Mouse (Mus musculus) urinary bladder, postnatal 10 days (tissue): Measurements from ENCODE around the gene Tdo2.

Experiments used
- DNase-seq: peaks from one replicate; pipeline ENCODE4 v3.0.0; 2022; ENCODE audit warnings: low spot score

Gene Tdo2

DNA sequence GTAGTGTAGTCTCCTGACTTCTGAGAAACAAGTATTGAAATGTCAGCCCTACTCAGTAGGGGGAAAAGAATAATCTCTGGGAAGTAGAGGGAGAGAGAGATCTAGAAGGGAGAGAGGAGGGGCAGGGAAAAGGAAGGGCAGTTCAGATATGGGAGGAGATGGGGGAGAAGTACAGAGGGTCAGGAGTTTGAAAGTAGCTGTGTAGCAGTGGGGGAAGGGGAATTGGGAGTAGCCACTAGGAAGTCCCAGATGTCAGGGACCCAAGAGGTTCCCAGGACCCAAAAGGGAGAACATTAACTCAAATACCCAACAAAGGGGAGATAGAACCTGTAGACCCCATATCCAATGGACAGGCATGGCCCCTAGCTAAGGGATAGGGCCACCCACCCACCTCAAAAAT is at the start of gene Tdo2:
Gene Tdo2, minus strand, starts transcription at position 101 of the 400 bp plus-strand sequence.
- no peak for DNase-seq

DNA sequence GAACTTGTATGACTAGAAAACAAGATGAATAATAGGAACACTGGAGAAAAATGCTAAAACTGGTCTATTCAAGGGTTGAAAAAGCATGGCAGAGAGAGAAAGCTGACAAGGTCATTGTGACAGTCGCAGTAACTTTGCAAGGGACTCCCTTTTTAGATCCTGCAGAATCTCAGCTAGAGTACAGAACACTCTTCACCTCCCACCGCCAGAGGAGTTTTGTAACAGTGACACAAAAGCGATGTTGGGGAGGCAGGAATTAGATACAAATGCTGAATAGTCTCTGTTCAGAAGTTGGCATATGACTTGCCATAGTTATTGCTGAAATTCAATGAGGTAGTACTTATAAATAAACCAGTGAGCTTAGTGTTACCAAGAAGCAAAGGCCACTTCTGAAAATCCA is 47.1 kb upstream of the Tdo2 start:
- no peak for DNase-seq

DNA sequence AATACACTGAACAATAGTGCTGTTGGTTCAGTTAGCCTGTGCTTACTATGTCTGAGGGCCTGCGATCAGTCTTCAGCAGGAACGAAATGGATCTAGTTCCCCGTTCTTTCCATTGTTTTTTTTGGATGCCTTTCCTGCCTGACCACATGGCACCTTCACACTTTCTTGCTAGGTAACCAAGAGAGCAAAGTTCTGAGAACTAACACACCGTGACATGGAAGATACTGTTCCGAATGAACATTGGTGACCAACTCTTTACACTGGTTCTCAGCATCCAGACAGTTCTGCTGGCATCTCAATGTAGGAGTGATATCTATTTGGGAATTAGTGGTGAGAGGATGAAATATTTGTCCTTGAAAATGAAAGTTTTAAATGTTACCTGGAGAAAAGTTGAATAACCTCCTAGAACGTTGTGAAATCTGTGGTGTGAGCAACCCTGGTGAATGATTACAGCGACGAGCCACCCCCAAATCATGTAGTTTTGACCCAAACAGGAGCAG is 46.5 kb upstream of the Tdo2 start:
- no peak for DNase-seq

DNA sequence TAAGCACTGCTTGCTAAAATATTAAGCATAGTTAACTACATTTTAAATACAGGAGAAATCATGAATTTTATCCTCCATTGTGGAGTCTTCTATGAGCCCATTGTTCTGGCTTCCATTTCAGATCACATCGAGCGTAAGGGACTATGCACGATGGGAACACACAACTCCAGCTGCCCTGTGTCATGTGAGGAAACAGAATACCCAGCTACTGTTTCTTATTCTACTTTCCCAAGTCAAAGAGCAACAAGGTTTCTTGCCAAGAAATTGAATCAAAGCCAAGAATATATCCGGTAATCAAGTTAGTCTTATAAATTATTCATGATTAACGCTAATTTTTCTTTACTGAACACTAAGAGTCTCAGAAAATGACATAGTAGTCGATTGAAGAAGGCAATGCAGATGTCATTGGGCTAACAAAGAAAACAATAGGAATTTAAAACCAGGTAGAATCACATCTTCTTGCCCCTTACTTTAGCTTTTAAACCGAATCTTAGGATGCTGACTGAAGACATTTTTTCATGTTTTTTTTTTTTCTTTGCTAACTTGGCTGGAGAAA is 38.2 kb upstream of the Tdo2 start:
- no peak for DNase-seq

DNA sequence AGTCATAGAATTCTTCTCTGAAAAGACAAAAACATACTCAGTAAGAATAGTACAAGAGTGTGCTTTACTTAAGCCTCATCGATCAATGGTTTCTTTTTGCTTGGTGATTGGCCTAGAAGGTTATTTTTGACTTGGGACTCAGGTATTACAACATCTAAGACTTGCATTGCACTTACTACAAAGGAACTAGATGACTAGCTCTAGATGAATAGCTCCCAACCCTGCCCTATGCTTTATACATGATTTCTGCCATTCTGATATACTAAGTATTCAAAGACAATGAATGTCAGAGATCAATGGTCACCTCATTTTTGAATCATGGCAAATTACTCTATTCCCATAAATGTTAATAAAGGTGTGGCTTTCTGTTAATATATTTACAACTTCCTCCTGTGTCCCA is 31.0 kb upstream of the Tdo2 start:
- DNase-seq: no peak

DNA sequence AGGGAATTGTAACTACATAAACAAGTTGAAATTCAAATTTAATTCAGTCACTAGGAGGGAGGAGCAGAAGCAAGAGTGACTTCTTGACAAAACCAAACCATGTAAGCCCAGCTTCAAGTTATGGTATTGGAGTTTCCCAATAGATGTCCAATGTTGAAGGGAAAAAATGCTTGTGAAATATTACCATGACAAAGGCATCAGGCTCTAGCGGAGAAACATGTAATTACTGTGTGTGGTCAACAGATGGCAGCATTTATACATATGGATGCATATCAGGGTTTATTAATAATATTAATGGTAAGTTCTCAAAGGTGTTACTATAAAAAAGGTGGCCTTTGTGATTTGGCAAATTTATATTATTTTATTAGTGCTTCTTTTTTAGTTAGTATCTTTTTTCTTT is 20.0 kb upstream of the Tdo2 start:
- no peak for DNase-seq

GRCm38 (mm10) chr3:81995371-81995770 is 19.4 kb upstream of the Tdo2 start:
- no peak for DNase-seq

DNA sequence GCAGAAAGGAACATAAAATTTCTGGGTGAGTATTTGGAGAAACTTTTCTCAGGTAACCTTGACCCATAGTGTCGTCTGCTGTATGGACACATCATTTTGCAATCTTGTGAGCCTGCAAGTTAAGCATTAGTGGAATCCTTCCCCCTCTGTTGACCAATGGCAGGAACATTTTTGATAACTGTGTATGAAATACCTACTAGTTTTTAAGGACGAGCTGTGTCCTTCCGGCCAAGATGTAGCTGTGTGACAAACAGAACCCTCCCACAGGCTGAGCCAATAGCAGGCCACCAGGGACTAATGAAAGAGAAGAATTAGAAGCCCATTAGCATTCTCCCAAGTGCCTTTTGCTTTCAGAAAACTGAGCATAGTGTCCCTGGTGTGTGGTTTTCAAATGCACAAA is 14.5 kb upstream of the Tdo2 start:
- DNase-seq: no peak

- DNase-seq: no peak
Observed at GRCm38 (mm10) chr3:81989692-81990141, 13.7 kb upstream of the Tdo2 start.

- no peak for DNase-seq
Observed at GRCm38 (mm10) chr3:81987628-81988027, 11.6 kb upstream of the Tdo2 start.

DNA sequence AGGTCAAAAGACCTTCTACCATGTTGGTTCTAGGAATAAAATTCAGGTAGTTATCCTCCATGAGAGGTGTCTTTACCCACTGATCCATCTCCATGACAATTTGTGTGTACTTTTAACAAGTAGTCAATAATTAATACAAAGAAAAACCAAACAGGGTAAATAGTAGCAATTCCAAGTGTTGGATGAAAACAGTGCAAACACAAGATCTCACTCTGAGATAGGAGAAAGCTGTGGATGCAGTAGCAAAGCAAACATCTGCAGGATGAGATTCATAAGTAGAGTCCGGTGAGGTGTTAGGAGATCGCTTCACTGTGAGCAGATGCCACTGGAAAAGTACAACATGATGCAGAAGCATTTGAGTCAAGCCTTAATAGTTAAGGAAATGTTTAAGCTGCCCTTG is 10.1 kb upstream of the Tdo2 start:
- no peak for DNase-seq

GRCm38 (mm10) chr3:81985100-81985499 is 9.1 kb upstream of the Tdo2 start:
- DNase-seq: no peak

DNA sequence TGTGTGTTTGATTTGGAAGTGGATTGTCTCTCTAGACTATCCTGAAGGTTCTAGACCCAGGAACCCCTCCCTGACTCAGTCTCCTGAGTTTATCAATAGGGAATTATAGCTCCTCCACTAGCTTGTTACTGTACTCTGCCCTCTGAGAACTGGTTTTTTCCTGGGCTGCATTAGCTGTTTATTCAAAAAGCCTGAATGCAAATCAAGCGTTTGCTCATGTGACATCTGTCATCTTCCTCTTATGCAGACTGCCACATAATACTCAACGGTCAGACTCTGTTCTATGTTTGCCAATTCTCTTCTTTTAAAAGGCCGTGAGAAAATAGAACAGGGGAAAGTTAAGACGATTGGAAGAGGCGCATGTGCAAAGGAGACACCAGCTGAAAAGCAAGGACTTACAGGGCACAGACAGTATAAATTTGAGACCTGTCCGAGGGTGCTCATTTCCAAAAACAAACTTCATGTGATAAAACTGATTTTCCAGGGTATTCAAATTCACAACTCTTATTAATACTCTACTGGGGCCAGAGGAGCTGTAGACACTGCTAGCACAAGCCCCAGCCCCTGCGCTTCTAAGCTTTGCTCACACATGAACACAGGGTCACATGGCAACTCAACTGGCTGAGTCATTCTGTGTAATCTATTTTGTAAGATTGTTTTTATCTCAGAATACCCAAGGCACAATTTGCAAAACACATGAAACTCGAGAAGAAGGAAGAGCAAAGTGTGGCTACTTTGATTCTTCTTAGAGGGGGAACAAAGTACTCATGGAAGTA is 7.3 kb upstream of the Tdo2 start:
- DNase-seq: no peak

- DNase-seq: no peak
Observed at GRCm38 (mm10) chr3:81981990-81982389, 6.0 kb upstream of the Tdo2 start, which contains the start of gene Asic5. Gene Asic5, plus strand, starts transcription at chr3:81982290.

DNA sequence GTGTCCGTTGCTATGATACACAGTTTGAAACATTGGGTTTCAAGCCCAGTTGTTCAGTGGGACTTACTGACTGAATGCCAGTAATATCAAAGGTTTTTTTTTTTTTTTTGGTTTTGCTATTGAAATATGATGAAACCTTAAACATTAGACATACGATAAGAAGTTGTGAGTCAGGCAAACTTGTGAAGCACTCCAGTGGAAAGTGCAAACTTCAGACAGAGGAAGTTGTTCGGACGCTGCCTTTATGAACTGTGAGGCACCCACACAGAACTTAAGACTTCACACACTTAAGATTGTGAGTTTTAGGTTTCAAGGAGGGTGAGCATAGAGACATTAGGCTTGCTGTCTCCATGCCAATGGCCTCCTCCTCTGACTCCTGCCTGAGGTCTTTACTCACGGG is 5.6 kb upstream of the Tdo2 start:
- DNase-seq: no peak

- no peak for DNase-seq
Observed at GRCm38 (mm10) chr3:81975607-81976006, 395 bp downstream of the Tdo2 start.

- DNase-seq: no peak
Observed at GRCm38 (mm10) chr3:81964596-81964995, 11.4 kb downstream of the Tdo2 start.

GRCm38 (mm10) chr3:81963768-81964167 is 12.2 kb downstream of the Tdo2 start:
- DNase-seq: no peak

DNA sequence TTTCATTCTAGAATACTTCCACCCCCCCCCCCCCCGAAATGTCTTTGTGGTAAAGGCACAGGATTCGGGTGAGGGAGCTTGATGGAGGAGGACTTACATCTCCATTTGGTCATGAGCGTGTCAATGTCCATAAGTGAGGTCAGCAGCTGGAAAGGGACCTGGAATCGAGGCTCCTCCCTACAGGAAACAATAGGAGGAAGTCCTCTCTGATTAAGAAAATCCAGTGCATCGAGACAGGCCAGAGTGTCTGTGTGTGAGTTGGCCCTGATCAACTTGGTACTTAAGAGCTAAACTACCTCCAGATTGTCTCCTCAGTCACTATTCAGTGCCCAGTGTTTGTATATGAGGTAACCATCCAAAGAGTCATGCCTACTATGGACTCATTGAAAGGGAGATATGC is 14.7 kb downstream of the Tdo2 start:
- no peak for DNase-seq

DNA sequence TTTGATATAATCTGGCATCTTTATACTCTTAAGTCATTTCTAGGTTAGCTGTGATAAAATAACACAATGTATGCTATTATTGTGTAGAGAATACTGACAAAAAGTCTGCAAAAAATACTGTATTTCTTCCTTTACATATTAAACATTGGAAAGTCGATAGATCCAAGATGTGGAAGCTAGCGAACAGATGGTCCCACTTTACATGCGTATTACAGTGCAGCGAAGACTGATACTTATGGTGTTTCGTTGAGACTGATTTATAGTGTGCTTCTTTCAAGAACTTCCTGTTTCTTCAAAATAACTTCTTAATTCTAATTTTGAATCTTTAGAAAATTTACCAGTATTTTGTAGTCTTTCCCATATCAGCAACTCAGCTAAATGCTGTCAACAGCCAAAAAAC is 18.5 kb downstream of the Tdo2 start:
- DNase-seq: no peak

DNA sequence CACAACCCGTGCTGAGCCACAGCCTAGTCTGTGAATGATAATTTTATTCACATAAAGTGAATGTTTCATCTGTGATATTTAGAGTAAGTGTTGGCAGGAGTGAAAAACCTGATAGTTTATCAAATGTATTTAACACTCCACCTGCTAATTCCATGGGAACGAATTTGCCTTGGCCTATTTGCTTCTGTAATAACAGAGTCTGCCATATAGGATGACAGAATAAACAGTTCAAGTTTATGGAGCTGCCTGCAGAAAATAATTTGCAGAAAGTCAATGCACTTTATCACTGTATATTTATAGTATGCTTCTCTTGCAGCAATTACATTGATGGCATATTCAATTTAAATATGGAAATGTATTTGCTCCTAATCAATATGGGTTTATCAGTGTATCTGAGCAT is 24.2 kb downstream of the Tdo2 start:
- DNase-seq: no peak

- DNase-seq: no peak
Observed at GRCm38 (mm10) chr3:81949048-81949447, 27.0 kb downstream of the Tdo2 start.

GRCm38 (mm10) chr3:81944851-81945393 is 31.1 kb downstream of the Tdo2 start:
- DNase-seq: no peak
